ENCODE assay signal across 23 mouse cellular contexts in the genomic region with DNA sequence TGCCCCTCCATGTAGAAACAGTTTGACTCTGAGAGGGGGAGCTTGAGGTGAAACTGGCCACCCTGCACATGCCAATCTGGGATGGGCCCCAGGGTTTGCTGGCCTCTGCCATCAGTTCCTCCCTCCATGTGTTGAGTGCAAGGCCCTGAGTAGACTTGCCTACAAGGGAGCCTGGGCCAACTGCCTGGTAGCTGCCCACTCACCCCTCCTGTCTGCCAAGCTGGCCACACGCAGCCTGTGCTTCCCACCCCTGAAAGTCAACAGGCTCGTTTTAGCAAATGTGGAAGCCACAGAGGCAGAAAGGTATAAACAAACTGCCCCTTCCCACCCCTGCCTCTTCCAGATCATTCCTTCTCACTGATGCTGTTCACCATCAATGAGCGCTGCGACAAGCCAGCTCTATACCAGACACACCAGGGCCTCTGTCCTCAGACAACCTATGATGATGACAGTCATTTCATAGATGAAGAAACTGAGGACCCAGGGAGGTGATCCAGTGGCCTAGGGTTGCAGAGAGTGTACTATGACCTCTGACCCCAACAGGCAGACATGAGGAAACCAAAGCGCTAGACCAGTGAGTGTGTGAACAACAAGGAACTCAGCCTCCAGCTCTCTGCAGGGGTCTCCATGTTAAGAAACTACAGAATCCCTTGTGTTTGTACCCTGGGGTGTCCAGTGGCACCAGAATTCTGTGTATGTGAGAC. TPM values are rescaled to one million over a fixed set of nuclear protein-coding genes. Genes with fewer than 3 reads are reported as not detected.
DNase-seq lines count a peak whose midpoint lies in the region; ATAC-seq and TF ChIP-seq lines count a peak whose summit lies in the region.
"Had no signal": no experiment of that assay in that cellular context is flagged by ENCODE, and none has a peak within 500 bp of the region (broad histone marks: within the 10 kb centered on the region; RNA-seq: fewer than 3 reads in every experiment).

No protein-coding gene starts in this region.

- no peak overlapping the region for H3K27ac ChIP-seq in kidney, adult 2 months (ENCODE audit: insufficient read depth, low read depth, low read length)
- H3K27ac ChIP-seq in liver, adult 2 months (replicated peaks; ENCODE audit: insufficient read depth, low read depth, low read length): peak overlapping the region; percentile 62
- H3K27ac ChIP-seq in liver, embryonic 12.5 days: no peak overlapping the region
- H3K27ac ChIP-seq: stomach, embryonic 15.5 days had no signal

- no peaks in the 10 kb centered on the region for H3K9me3 ChIP-seq in liver, embryonic 12.5 days (replicated peaks)
- H3K9me3 ChIP-seq: forebrain, embryonic 13.5 days; hindbrain, embryonic 12.5 days; stomach, embryonic 15.5 days had no signal

- TF ChIP-seq CTCF in kidney, adult 2 months (conservative IDR thresholded peaks at IDR 0.05; ENCODE audit: insufficient read depth, insufficient read length, low read depth, low read length): no peak
- TF ChIP-seq CTCF in liver, adult 2 months (IDR thresholded peaks at IDR 0.05; ENCODE audit: low read depth, low read length): no peak

- no peaks in the 10 kb centered on the region for H3K4me1 ChIP-seq in kidney, adult 2 months (ENCODE audit: control insufficient read depth, insufficient read depth, low read length)
- H3K4me1 ChIP-seq in liver, adult 2 months (ENCODE audit: control insufficient read depth, insufficient read depth, low read length): peaks cover 16% of the 10 kb centered on the region
- H3K4me1 ChIP-seq in liver, embryonic 12.5 days: peaks cover 3% of the 10 kb centered on the region; the same call in 1 of the 2 replicates

- H3K36me3 ChIP-seq in kidney, adult 2 months (ENCODE audit: control insufficient read depth, insufficient read depth, low read length): no peaks in the 10 kb centered on the region
- no peaks in the 10 kb centered on the region for H3K36me3 ChIP-seq in liver, adult 2 months (ENCODE audit: control insufficient read depth, insufficient read depth, low read length)
- H3K36me3 ChIP-seq in liver, embryonic 12.5 days: no peaks in the 10 kb centered on the region
- H3K36me3 ChIP-seq: hindbrain, embryonic 12.5 days; stomach, embryonic 15.5 days had no signal

- no peak overlapping the region for H3K4me3 ChIP-seq in kidney, adult 2 months (ENCODE audit: insufficient read depth, low read depth, low read length)
- no peak overlapping the region for H3K4me3 ChIP-seq in liver, adult 2 months (ENCODE audit: insufficient read depth, low read depth, low read length)
- H3K4me3 ChIP-seq in liver, embryonic 12.5 days: no peak overlapping the region
- H3K4me3 ChIP-seq: forebrain, embryonic 13.5 days; hindbrain, embryonic 12.5 days; stomach, embryonic 15.5 days had no signal

- DNase-seq in kidney, adult 2 months: peak; percentile 15
- no peak for DNase-seq in kidney, postnatal 14 days
- peak; percentile 84 for DNase-seq in liver, adult 2 months (ENCODE audit: extremely low read depth, low read depth, low spot score)
- DNase-seq in fat pad, adult 2 months (ENCODE audit: extremely low read depth, low read depth, low spot score): peak; percentile 57
- peak; percentile 26 to 34 for DNase-seq in right cerebral cortex, adult 2 months (ENCODE audit: low spot score in 2 of 2)
- DNase-seq in lung, postnatal 10 days: no peak
- DNase-seq: adrenal gland, postnatal 10 days; cerebellum, postnatal 36 days; gastrocnemius, postnatal 36 days; heart, postnatal 10 days; kidney, adult 18-20 months; kidney, postnatal 10 days; lung, embryonic 14.5 days; lung, postnatal 4 days; thymus, adult 18-20 months; thymus, postnatal 4 days had no signal

- no peak for ATAC-seq in liver, embryonic 12.5 days
- no peak for ATAC-seq in megakaryocyte progenitor cell, adult 5-6 weeks (replicated peaks; ENCODE audit: poor library complexity)
- ATAC-seq: forebrain, embryonic 13.5 days had no signal

- H3K79me2 ChIP-seq in liver, adult 2 months (ENCODE audit: control insufficient read depth, insufficient read depth, low read length): no peaks in the 10 kb centered on the region

- H3K27me3 ChIP-seq in kidney, adult 2 months (replicated peaks; ENCODE audit: control insufficient read depth, insufficient read depth, low read length): no peaks in the 10 kb centered on the region
- no peaks in the 10 kb centered on the region for H3K27me3 ChIP-seq in liver, adult 2 months (ENCODE audit: control insufficient read depth, insufficient read depth, low read length)
- H3K27me3 ChIP-seq in liver, embryonic 12.5 days (replicated peaks): peaks cover 8% of the 10 kb centered on the region; the same call in 1 of the 2 replicates
- H3K27me3 ChIP-seq: forebrain, embryonic 13.5 days; hindbrain, embryonic 12.5 days; stomach, embryonic 15.5 days had no signal

- 83% methylated on average over 5 of the region's 5 CpGs for WGBS in kidney, adult 2 months
- WGBS in liver, adult 2 months: 26% methylated on average over 5 of the region's 5 CpGs
- WGBS in liver, embryonic 12.5 days (ENCODE audit: insufficient replicate concordance): 71% methylated on average over 5 of the region's 5 CpGs

- no peak overlapping the region for H3K9ac ChIP-seq in liver, adult 2 months (ENCODE audit: low read depth, low read length)
- H3K9ac ChIP-seq in liver, embryonic 12.5 days: no peak overlapping the region
- H3K9ac ChIP-seq: hindbrain, embryonic 12.5 days; lung, embryonic 14.5 days; stomach, embryonic 15.5 days had no signal

- no peak overlapping the region for H3K4me2 ChIP-seq in liver, embryonic 12.5 days
- H3K4me2 ChIP-seq: forebrain, embryonic 13.5 days; heart, embryonic 11.5 days; hindbrain, embryonic 12.5 days; lung, embryonic 14.5 days; midbrain, embryonic 11.5 days; stomach, embryonic 15.5 days had no signal

- no peak for TF ChIP-seq POLR2A in kidney, adult 2 months (IDR thresholded peaks at IDR 0.05; ENCODE audit: low read depth, low read length)
- no peak for TF ChIP-seq POLR2A in liver, adult 2 months (IDR thresholded peaks at IDR 0.05; ENCODE audit: extremely low read depth, insufficient read depth, low read length)

RNA-seq across cellular contexts. Expression of gene Rxra, which starts 36.5 kb away (rescaled TPM):
- 94.8 and 107 TPM in 2 replicates for polyA plus RNA-seq in kidney, adult 2 months (2012; rRNA removed)
- 108 and 124 TPM in 2 replicates for total RNA-seq in liver, adult 2 months (2014; rRNA removed)
- polyA plus RNA-seq in liver, adult 2 months (2012; rRNA removed): 303 and 313 TPM in 2 replicates
- polyA plus RNA-seq in liver, embryonic 12.5 days (2016; fragmentation: Nextera tagmentation; extraction: Ambion mirVana): 3.9 and 4.2 TPM in 2 replicates
- total RNA-seq in megakaryocyte progenitor cell, adult 5-6 weeks (2015): 1.1 and 1.2 TPM in 2 replicates
- total RNA-seq in megakaryocyte progenitor cell, adult 5-6 weeks (2017): 1.9 and 2.5 TPM in 2 replicates

Comparison
In these comparisons a context has a peak if more than half of its experiments do, and no peak if none do; other contexts are left out.
1. DNase-seq: peak in kidney, adult 2 months (single experiment), liver, adult 2 months (single experiment), fat pad, adult 2 months (single experiment) and right cerebral cortex, adult 2 months (2 of 2); none in kidney, postnatal 14 days (single experiment) and lung, postnatal 10 days (single experiment).
2. RNA of gene Rxra, which starts 36.5 kb away (polyA plus RNA-seq): 303 to 313 TPM in liver, adult 2 months and 94.8 to 107 TPM in kidney, adult 2 months; 3.9 to 4.2 TPM in liver, embryonic 12.5 days; every median in the first group is over 10 times any median in the second.